Mouse (Mus musculus) kidney, postnatal 4 days (tissue): Measurements from ENCODE around the gene Cdc42ep4.
A peak's percentile ranks its signal among the peaks of the same experiment; 100 is the strongest.

Experiments used
- DNase-seq, 2 experiments: peaks; one replicate each; pipeline ENCODE4 v3.0.0; 2021; ENCODE audit warnings: mixed read lengths in 2 of 2

Cdc42ep4 gene

DNA sequence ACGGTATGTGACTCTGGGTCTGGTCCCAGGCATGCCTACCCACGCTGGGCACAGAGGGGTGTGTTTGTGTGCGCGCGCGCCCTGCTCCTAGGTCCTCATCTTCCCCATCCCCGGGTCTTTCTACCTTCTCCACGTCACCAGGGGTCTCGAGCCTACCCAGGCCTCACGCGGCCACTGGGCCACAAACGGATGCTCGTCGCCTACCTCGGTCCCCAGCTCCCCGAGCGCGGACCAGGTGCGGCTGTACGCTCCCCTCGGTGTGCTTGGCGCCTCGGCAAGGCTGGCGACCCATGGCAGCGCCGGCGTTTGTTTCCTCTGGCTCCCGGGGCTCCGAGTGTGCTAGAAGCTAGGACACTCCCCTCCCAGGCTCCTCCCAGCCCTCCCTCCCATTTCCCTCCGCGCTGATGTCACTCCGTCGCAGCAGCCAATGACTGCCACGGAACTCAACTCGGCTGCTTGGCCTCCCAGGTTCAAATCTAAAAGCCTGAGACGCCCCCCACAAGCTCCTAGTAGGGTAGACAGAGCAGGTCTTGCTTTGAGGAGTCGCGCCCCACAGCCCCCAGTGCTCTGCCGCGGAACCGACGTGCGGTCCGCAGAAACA is at the start of gene Cdc42ep4:
TSS of gene Cdc42ep4 (minus strand) at position 398 of the 601 bp plus-strand sequence.
- DNase-seq: peak; percentile 88 to 93

DNA sequence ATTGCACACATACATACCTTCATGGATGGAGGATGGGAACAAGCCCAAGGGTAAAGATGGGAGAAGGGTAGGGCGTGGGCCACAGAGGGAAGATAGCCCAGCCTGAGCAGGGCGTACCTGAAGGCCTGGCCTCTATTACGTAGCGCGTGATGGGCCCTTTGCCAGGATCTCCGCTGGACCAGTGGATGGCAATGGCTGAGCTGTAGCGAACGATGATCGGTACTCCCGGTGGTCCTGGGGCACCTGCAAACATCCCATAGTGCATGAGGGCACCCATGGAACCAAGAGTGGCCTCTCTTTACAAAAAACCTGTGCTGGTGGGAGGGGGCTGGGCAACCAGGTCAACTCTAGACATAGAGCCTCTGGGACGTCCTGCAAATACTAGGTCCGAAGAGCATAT is 48.3 kb upstream of the Cdc42ep4 start:
- DNase-seq: no peak

DNA sequence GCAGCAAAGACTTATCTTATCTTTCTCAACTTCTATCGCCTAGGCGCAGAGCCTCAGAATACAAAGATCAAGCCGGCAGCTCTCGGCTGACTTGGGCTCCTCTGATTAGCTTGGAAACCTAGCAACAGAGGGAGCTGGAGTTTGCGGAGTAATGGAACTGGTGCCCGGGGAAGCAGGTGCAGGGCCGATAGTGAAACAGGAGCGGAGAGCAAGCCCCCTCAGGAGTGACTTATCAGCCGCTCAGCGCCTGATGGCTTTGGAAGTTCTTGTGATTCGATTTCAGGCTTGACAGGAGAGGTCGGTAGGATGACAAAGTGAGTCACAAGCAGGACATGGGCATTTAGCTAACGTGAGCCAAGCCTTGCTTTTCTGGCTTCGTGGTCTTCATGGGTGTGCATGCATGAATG is 47.4 kb upstream of the Cdc42ep4 start:
- peak in 1 of 2 experiments; percentile 30 for DNase-seq

DNA sequence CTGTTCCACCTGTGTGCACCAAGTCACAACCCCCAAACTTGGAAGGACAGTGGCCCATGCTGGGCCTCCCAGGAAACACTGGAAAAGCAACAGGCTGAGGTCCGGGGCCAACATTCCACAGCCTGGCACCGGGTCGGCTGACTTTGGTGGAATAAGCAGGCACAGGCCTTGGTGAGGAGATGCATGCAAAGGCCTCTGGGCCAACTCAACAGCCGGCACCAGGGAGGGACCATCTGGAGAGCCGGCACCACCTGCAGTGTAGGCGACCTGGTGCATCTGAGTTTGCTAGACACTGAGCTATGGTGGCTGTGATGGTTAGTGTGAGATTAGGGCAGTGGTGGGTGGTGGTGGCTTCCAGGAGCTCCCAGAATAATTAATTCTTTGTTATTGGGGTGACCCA is 46.3 kb upstream of the Cdc42ep4 start:
- DNase-seq: peak in 1 of 2 experiments; percentile 47

DNA sequence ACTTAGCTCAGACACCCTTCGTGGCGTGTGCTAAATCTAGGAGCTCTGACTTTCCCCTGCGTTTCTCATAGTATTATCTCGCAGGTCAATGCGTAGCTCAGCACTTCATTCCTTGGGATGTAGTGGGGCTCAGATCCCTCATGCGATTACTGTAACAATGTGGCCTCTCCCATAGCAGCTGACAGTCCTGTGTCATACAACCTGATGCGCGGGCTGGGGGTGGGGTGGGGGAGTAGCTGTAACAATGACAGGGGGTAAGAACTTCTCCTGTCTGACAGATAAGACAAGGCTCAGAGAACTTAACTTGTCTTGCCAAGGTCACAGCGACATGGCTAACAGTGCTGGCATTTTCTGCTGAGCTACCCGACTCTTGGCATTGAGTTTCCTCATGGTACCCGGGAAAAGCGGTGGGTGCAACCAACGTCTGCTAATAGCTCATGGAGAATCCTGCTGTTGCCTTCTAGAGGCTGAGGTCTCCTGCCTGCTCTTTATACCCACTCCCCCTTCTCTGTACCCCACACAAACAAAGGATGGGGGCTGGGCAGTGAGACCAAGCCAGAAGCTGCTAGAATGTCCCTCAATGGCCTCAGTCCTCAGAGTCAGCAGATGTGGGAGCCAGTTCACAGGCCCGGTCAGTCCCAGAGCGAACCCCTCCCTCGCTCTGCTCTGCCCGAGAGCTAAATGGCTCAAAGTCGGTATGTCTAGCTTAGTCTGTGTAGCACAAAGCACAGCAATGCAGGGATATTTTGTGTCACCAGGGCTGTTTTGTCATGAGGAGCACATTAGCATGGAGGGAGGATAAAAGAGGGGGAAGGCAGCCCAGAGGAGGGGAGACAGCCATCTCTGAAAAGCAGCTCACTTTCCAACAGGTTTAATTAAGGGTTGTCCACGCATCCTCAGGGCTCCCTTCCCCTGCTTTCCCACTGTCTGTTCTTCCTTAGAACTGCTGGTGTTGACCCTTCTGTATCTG is 45.6 kb upstream of the Cdc42ep4 start:
- peak in 1 of 2 experiments; percentile 40 for DNase-seq

DNA sequence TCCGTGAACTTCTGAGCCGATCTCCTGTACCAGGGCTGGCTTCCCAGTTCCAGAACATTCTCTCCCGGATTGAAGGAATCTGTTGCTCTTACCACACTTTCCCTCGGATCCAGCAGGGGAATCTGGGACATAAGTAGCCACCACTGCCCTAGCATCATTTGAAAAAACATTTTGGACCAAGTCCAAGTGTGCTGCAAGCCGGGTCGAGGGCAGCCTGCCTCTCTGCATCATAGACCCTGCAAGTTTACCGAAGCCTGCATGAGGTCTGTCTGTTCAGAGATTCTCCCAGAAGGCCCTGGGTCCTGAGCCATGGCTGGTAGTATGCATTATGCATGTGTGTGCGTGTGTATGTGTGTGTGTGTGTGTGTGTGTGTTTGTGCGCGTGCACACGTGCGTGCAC is 44.2 kb upstream of the Cdc42ep4 start:
- DNase-seq: no peak

DNA sequence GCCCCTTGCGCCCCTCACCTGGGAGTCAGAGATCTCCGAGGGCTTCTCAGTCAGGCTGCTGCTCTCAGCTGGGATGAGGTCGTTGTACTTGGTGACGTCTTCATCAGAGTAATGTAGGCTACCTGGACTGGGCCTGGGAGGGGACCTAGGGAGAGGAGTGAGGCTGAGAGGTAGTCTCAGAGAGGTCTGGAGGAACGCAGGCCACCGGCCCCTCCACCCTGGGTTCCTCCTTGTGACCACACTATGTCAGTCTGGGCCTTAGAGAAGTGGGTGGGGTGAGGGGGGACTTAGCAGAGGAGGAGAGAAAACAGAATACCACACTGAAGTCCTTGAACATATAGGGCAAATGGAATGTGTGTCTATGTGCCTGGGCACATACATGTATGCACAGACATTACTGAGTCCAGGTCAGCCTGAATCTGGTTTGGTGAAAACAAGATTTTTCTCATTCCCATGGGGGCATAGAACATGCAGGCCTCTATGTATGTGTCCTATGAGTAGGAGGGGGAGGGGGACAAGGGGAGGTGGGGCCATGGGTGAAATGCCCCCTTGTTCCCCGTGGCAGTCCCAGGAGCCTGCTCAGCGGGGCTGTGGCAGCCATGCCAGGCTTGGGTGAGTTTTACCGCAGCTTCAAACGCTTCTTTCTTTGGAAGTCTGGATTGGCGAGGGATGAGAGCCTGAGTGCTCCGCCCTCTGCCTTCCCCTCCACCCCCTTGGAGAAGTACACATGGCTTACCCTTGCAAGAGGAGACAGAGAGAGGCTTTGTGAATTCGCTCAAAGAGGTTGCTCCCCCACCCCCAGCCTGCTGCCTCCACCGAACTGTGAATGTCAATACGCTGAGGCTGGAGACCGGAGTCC is 39.9 kb upstream of the Cdc42ep4 start:
- DNase-seq: peak in 1 of 2 experiments; percentile 37

DNA sequence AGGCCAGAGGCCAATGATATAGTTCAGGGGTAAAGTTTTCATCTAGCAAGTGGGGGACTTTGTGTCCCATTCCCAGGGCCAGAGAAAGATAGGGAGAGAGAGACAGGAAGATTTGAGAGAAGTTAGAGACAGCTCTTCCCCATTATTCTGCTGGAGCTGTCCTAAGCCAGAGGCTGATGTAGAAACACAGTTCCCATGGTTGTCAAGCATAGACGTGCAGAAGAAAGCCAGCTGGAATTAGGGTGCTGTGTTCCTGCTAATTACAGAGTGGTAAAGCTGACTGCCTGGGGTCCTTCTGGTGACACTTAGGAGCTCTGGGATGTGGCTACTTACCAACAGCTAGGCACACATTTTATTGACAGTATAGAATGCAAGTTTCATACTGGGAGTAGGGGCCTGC is 37.4 kb upstream of the Cdc42ep4 start:
- DNase-seq: peak in 1 of 2 experiments; percentile 38

DNA sequence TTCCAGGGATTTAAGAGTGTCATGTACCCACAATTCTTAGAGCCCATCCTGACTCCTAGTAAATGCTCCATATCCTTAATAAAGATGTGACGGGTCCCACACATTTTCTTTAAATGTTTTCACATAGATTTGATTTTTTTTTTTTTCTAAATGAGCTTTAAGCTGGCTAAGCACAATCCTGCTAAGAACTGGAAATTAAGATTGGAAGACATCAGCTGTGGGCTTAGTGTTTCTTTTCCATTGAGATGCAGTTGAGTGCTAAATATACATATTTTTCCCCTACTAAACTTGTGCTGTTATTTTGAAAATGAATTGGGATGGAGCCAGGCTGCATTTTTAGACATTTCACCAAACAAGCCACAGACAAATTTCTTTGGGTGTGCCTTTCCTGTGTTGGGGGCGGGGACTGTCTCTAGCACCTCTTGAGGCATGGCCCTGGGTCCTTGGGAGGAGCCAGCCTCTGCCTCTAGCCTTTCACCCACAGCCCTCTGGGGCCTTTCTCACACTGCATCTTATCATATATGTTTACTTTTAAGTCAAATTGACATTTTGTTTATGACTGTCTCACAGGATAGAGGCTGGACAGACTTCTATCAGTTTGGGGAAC is 36.6 kb upstream of the Cdc42ep4 start:
- DNase-seq: peak; percentile 61 to 72

DNA sequence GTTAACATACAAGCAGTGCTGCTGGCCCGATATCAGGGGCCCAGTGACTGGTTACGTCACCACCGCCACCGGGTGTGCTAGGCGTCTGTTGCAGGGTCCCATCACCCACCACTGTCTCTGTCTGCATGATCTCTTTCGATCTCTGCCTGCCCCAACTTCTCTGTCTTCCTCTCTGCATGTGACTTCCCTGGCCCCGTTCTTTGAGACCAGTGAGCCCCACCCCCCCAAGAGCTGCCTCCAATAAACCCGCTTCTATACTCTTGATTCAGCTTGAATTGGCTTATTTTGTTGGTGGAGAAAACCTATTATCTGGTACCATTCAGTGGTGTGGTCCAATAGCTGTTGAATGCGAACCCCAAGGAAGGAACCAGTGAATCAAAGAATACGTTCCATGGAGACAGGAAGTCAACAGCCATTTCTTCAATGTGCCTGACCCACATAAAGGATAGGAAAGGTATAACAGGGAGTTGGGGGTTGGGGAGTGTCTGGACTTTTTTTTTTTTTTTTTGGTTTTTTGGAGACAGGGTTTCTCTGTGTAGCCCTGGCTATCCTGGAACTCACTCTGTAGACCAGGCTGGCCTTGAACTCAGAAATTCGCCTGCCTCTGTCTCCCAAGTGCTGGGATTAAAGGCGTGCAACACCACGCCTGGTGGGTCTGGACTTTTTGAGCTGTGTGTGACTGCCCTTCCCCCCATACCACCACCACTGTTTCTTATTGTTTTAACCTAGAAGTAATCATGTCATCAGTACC is 35.9 kb upstream of the Cdc42ep4 start:
- no peak for DNase-seq

DNA sequence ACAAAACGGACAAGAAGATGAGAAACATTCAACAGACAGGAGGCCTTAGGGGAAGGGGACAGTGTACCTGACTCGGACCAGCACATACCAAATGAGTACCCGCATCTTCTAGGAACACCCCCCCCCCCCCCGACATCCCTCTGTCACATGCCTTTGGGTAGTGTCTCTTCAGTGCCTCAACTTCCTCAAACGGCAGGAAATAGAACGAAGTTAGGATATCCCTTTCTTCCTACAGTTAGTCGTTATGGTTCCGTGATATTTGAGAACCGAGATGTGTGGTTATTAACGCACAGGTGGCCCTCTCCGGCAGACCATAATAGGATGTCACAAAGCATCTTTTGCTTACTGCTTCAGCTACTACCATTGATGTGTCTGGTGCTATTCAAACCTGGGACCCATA is 35.3 kb upstream of the Cdc42ep4 start:
- no peak for DNase-seq

DNA sequence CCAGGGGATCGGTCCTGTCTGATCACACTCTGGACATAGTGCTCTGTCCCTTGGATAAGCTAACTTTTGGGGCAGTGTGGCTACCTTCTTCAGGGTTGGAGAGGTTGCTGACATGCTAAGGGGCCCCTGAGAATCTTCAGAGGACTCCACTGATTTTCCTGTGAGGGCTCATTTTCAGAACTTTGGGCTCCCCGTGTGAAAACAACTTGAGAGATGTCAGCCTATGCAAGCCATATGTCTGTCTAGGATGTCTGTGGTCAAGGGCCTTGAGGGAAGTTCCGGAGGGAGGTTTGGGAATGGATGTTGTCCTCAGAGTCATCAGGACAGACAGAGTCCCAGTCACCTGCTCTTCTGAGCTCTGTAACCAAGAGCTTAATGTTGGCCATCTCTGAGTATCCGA is 34.7 kb upstream of the Cdc42ep4 start:
- DNase-seq: no peak

DNA sequence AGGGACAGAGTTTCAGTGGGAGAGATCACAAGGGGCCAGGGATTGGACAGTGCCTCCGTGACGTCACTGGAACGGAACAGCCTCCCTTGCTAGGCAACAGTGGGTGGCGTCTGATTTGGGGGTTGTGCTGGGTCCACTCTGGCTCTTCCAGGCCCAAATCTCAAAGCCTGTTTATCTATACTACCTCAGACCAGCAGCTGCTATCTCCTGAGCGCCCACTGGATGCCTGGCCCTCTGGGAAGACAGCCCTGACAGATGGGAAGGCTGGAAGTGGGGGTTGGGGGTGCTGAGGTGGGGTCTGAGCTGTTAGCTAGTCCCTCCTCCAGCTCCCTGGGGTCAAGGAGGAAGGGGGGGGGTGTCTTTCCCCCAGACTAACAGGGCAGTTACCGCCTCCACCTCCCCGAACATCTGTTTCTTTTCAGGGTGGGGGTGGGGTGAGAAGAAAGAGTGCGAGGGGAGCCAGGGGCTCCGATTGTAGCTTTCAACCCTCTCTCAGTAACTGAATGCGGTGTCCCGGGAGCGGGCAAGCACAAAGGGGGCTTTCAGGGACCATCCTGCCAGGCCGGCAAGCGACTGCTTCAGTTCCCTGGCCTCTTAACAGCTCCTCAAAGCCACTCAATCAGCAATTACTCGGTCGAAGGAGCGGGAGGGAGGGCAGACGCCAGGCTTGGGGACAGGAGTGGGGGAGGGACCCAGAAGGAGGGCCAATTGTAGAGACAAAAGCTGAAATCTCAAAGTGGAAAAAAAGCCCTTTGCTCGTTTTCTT is 33.9 kb upstream of the Cdc42ep4 start:
- peak; percentile 77 to 86 for DNase-seq

DNA sequence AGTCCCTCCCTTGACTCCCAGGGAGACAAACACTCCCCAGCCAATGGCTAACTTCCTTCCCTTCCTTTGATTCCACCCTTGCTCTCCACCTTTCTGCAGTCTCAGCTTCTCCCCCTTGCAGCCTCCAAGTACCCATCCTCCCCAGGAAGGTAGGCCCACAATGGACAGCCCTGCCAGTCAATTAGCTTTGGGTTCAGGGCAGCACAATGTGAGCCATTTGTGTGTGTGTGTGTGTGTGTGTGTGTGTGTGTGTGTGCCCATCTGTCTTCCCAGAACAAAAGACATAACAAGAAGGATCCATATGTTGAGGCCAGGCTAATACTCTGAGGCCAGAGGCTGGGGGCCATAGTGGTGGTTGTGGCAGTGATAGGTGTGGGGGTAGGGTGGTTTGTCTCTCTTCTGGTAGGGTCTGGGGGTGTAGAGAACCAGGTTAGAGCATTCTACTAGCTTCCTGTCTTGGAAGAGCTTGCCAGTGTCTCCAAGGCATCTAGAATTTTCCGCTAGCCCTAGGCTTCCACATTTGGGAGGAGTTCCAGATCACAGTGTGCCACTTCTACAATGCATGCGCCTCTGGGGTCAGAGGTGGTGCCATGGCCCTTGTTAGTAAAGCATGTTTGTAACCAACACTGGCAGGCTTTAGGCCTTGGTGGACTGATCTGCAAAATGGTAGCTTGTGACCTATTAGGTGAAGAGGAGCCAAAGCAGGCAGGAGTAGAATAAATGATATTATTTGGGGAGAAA is 33.1 kb upstream of the Cdc42ep4 start:
- peak in 1 of 2 experiments; percentile 15 for DNase-seq

DNA sequence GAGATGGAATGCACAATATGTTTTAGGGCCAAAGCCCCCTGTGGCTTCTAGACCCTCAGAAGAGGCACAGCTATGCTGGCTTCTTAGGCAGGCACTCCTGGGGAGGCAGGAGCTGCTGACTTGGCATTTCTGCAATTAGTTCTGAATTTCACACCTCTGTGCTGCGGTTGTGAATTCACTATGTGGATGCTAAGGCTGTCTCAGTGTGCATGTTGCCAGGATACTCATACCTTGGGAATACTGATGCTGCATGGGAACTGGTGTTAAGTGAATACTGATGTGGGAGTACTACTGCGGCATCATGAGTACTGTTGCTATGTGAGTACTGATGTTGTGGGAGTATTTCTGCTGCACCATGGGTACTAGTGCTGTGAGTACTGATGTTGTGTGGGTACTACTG is 30.8 kb upstream of the Cdc42ep4 start:
- no peak for DNase-seq

DNA sequence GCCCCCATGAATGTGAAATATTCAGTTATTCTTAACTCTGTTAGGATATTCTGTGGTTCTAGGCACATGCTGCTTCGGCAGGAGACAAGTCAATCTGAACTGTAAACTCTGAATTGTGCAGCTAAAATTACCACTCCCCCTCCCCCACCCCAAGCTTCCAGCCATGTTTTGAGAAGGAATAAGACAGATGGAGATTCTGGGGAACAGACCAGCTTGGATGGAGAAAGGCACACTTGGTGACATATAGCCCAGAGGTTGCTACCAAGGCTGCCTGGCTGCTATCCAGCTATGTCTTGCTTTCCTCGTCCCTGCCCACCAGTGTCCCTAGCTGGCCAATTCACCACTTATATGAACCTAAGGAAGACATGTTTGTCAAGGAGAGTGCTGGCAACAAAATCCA is 30.3 kb upstream of the Cdc42ep4 start:
- no peak for DNase-seq

DNA sequence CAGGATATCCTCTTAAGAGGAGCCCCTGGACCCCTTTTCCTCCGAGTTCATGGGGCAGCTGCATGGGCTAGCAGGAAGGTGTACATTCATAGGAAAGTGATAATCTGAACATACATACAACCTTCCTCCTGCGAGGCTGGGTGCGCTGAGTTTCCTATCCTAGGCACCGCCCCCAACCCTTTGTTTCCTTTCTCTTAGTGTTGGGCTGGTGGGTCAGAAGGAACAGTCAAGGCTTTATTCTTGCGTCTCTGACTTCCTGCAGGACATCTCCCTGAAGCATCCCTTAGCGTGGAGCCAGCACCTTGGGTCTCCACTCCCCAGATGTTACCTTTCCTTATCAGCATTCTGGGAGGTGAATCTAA is 28.0 kb upstream of the Cdc42ep4 start:
- no peak for DNase-seq

DNA sequence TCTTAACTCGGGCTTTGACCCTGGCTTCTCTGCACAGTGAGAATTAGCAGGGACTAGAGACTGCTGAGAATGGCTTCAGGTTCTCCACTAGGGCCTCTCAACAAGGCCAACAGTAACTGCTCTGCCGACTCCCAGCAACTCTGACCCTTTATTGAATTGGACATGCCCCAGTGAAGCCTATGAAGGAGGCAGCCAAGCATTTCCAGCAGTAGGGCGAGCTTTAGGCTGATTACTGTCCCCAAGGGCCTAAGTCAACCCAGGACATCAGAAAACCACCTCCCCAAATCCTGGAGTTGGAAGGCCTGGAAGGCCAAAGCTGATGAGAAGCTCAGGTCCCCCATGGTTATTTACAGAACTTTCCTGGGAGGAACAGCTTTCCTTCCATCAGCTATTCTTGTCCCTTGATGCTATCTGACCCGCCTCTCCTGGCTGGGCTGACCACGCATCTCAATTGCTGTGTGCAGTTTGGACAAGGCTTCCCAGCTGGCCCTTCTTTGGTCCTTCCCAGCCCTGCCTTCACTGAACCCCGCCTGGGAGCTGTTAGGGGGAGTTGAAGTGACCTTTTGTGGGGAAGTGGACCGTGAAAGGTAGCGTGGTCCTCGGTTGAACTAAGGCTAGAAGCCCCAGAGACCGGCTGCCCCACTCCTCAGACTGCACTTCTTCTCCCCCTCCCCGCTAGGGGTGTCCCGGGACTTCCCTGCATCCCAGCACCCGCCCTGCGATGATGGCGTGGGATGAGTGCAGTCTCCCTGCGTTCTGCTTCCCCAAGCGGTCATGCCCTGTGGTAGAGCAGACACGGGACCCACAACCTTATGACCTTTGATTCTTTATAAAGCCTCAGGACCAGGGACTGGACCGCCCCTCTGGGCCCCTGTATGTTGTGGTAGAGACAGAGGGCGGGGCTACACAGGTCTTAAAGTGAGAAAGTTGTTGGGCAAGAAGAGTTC is 27.3 kb upstream of the Cdc42ep4 start:
- peak; percentile 58 to 72 for DNase-seq

DNA sequence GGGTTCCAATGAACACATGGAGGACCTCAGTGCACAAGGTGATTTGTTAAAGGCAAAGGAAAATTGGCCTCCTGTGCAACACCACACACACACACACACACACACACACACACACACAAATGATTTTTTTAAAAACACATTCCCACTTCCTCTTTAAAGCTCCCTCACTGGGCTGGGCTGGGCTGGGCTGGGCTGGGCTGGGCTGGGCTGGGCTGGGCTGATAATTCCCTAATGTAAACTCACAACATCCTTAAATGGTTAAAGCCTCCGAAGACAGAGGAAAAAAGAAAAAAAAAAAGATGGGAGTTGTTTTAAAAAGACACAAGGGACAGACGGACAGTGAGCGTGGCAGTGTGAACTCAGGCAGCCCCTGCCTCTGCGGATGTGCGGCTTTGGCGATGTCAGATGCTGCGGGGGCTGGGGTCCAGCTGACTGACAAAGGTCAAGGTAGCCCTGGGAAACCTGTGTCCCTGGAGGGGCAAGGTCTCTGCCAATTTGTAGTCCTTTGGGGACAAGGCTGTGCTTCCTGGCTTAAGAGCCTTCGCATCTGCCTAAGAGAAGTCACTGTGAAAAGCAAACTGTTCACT is 26.3 kb upstream of the Cdc42ep4 start:
- DNase-seq: peak in 1 of 2 experiments; percentile 40
